Mouse (Mus musculus) large intestine, adult 2 months (tissue): ENCODE results near the gene Ranbp10. TPM values are rescaled to one million over a fixed set of nuclear protein-coding genes. Genes with fewer than 3 reads are reported as not detected.

Experiments used
- DNase-seq: peaks from one replicate; pipeline ENCODE4 v3.0.0-alpha.2; 2012; ENCODE audit warnings: low read depth, low spot score
- WGBS: fragments of 180-500 bp; shearing (Covaris S2); methylation state at CpG from one replicate; pipeline ENCODE4 v1.1.7; 2018; 5-methylcytosine and 5-hydroxymethylcytosine counted together
- polyA plus RNA-seq: library from polyadenylated mRNA; depleted of rRNA; stranded (reverse); fragments of >200 nt; gene quantifications from 2 replicates; pipeline ENCODE4 v1.2.3, GENCODE M21; 2012; rRNA removed

The Ranbp10 gene
- polyA plus RNA-seq, 1 experiment, result 13.9 TPM

DNA sequence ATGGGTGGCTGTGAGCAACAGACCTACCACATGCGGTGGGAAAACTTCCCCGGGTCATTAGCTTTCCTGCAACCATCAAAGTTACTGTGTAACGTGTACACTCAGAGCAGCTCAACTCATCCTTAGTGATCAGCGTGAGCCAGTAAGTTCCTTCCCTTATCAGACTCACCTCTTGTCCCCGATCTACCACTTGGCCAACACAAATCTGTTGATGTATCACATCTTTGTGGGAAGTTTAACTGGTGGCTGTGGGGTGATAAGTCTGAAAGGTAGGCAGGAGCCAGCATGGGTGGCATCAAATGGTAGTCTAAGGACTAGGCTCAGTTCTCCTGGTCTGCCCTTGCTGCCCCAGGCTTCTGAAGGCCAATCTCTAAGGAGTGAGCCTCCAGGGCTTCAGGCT lies 95.0 kb downstream of the Ranbp10 start:
- WGBS, result 94% methylated on average over 5 of the region's 5 CpGs
- no peak for DNase-seq

DNA sequence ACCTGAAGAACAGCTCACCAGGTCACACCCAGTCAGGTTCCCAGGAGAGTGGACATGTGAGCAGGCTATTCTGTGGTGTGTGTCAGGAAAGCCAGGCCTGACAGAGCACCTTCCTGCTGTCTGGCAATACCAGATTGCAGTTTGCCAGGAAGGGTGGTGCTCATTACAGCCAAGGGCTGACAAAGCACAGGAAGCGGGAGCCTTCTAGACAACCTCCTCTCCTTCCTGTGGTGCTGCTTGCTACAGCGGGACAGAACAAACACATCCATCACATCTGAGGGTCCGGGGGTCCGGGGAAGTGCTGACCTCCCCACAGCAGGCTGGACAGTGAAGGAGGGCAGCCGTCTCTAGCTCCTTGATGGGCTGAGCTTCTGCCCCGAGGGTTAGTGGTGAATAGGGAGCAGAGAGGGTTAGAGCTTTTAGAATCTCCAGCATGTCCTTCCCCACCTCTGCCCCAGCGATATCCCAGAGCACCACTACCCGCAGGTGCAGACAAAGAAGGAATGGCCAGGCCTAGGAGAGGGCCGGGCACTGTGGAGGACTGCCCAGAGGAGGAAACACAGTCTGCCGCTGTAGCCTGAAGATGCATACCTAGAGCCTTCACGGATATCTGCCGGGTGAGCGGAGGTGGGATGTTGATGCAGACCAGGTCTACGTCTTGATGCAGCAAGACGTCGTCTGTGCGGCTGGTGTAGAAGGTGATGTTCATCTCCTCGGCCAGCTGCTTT lies 99.6 kb downstream of the Ranbp10 start:
- WGBS, result 78% methylated on average over 18 of the region's 18 CpGs

DNA sequence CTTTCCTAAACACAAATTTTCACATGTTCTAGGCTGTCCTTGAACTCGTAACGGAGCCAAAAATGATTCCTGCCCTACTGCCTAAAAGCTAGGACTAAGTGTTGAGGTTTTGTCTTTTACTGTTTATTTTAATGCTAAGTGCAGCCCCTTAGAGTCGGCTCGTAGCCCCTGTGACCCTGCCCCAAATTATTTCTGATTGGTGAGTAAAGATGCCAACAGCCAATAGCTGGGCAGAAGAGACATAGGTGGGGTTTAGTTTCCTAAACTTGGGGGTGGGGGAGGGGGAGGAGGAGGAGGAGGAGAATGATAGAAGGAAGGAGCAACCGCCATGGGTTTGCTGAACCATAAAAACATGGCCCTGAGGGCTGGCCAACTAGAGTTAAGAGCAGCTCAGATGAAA lies 101.4 kb downstream of the Ranbp10 start:
- 86% methylated on average over 5 of the region's 5 CpGs for WGBS
- no peak for DNase-seq

More for the DNA sequence above, 99.6 kb downstream of the Ranbp10 start:
- DNase-seq, result no peak

DNA sequence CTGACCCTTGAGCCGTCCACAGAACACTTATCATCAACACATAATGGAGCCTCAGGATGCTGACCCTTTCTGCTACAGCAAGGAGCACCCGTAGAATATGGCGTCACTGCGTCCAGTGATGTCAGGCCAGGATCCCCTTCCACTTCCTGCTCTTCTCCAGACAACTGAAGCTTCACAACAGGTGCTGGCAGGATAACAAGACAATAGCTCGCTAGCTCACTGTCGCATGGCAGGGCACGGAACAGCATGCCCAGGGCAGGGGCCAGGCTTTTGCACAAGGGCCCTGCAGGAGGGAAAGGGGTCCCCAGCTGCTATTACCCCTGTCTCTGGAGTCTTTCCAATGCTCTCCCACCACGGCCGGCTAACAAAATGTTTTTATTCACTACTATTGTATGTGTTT lies 104.3 kb downstream of the Ranbp10 start:
- DNase-seq, result no peak
- WGBS, result 92% methylated on average over 9 of the region's 9 CpGs

DNA sequence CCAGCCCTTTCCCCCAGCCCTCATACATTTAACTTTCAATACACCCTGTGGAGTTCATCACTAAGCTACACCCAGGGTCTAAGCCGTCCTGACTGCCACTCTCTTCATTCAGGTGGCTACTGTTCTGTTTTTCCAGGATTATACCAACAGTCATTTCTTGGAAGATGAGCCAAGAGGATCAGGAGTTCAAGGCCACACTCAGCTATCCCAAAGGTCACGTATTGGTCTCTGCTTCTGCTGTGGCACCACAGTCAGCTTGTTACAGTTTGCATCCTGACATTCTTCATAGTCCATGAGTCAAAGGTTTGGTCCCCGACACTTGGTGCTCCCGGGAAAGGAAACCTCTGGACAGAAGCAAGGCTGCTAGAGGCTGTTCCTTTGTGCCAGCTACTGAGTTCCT lies 107.5 kb downstream of the Ranbp10 start:
- 85% methylated on average over 4 of the region's 4 CpGs for WGBS
- no peak for DNase-seq

Other genes with a start within 250 kb of the Ranbp10 start
- gene Ripor1, start 222.1 kb downstream of the Ranbp10 start, polyA plus RNA-seq, result 7.1 and 10.2 TPM in 2 replicates
- gene Ctcf, start 190.8 kb downstream of the Ranbp10 start, polyA plus RNA-seq, result 9.2 and 14.7 TPM in 2 replicates
- 0.21 and 0.32 TPM in 2 replicates for gene Agrp, start 190.0 kb downstream of the Ranbp10 start, polyA plus RNA-seq
- 4.1 and 4.3 TPM in 2 replicates for gene Carmil2, start 141.1 kb downstream of the Ranbp10 start, polyA plus RNA-seq
- gene Acd, start 126.2 kb downstream of the Ranbp10 start, polyA plus RNA-seq, result 25.5 and 26.4 TPM in 2 replicates
- 9.2 and 11.5 TPM in 2 replicates for gene Pard6a, start 126.2 kb downstream of the Ranbp10 start, polyA plus RNA-seq
- gene 4933405L10Rik, start 119.7 kb downstream of the Ranbp10 start, polyA plus RNA-seq, result not detected in 2 replicates
- 5.8 and 6.6 TPM in 2 replicates for gene Enkd1, start 119.1 kb downstream of the Ranbp10 start, polyA plus RNA-seq
- gene Gfod2, start 68.7 kb downstream of the Ranbp10 start, polyA plus RNA-seq, result 5.6 and 8.7 TPM in 2 replicates
- not detected in 2 replicates for gene Tsnaxip1, start 381 bp upstream of the Ranbp10 start, polyA plus RNA-seq
- gene Cenpt, start 25.9 kb upstream of the Ranbp10 start, polyA plus RNA-seq, result 20.5 and 20.6 TPM in 2 replicates
- 30.3 and 34.5 TPM in 2 replicates for gene Thap11, start 27.8 kb upstream of the Ranbp10 start, polyA plus RNA-seq
- 32.0 and 34.5 TPM in 2 replicates for gene Nutf2, start 33.2 kb upstream of the Ranbp10 start, polyA plus RNA-seq
- gene Edc4, start 53.5 kb upstream of the Ranbp10 start, polyA plus RNA-seq, result 37.7 and 51.4 TPM in 2 replicates
- 0.84 and 1.2 TPM in 2 replicates for gene Nrn1l, start 66.2 kb upstream of the Ranbp10 start, polyA plus RNA-seq
- gene Pskh1, start 73.1 kb upstream of the Ranbp10 start, polyA plus RNA-seq, result 20.2 and 21.8 TPM in 2 replicates
- 6.3 and 8.0 TPM in 2 replicates for gene Ctrl, start 106.5 kb upstream of the Ranbp10 start, polyA plus RNA-seq
- gene Psmb10, start 111.1 kb upstream of the Ranbp10 start, polyA plus RNA-seq, result 659 and 697 TPM in 2 replicates
- 0.89 and 1.0 TPM in 2 replicates for gene Lcat, start 116.0 kb upstream of the Ranbp10 start, polyA plus RNA-seq
- 9.0 and 12.6 TPM in 2 replicates for gene Slc12a4, start 138.7 kb upstream of the Ranbp10 start, polyA plus RNA-seq
- 0.10 and 0.14 TPM in 2 replicates for gene Dpep3, start 152.1 kb upstream of the Ranbp10 start, polyA plus RNA-seq
- gene Dus2, start 164.0 kb upstream of the Ranbp10 start, polyA plus RNA-seq, result 7.2 and 9.9 TPM in 2 replicates
- gene Dpep2nb, start 178.6 kb upstream of the Ranbp10 start, polyA plus RNA-seq, result not detected in 2 replicates
- 6.3 and 6.7 TPM in 2 replicates for gene Ddx28, start 184.5 kb upstream of the Ranbp10 start, polyA plus RNA-seq
- gene Nfatc3, start 231.5 kb upstream of the Ranbp10 start, polyA plus RNA-seq, result 14.8 and 27.1 TPM in 2 replicates